9 mouse cellular contexts compared by ENCODE assay signal in genomic region chr11:88561191-88561590, GRCm38 (mm10).
DNase-seq lines count a peak whose midpoint lies in the region; ATAC-seq and TF ChIP-seq lines count a peak whose summit lies in the region.
"Had no signal": no experiment of that assay in that cellular context is flagged by ENCODE, and none has a peak within 500 bp of the region (broad histone marks: within the 10 kb centered on the region; RNA-seq: fewer than 3 reads in every experiment).

No protein-coding gene starts in this region.

- no peak overlapping the region for H3K9ac ChIP-seq in hindbrain, embryonic 11.5 days (ENCODE audit: low read depth, low read length)

- no peaks in the 10 kb centered on the region for H3K9me3 ChIP-seq in heart, embryonic 10.5 days
- no peaks in the 10 kb centered on the region for H3K9me3 ChIP-seq in hindbrain, embryonic 11.5 days (ENCODE audit: control insufficient read depth, low read length)

- in situ Hi-C loops in Patski (cut with MboI; ENCODE audit: low pct_unique_long_range_greater_than_20kb) = no loop called here

- 0 out of 2 replicates have a peak, but pooled peaks cover 6% of the 10 kb centered on the region for H3K36me3 ChIP-seq in heart, embryonic 10.5 days
- no peaks in the 10 kb centered on the region for H3K36me3 ChIP-seq in hindbrain, embryonic 11.5 days (ENCODE audit: control insufficient read depth, insufficient read depth, low read length)

- 4% methylated on average over 6 of the region's 6 CpGs for WGBS in heart, embryonic 10.5 days
- WGBS in hindbrain, embryonic 11.5 days = 11% methylated on average over 6 of the region's 6 CpGs

- CTCF ChIA-PET in Patski (lab: Charles Lee) = no interaction called here

- H3K27me3 ChIP-seq in heart, embryonic 10.5 days (ENCODE audit: insufficient read depth, poor library complexity, severe bottlenecking) = no peaks in the 10 kb centered on the region
- no peaks in the 10 kb centered on the region for H3K27me3 ChIP-seq in Patski
- no peaks in the 10 kb centered on the region for H3K27me3 ChIP-seq in hindbrain, embryonic 11.5 days (ENCODE audit: control insufficient read depth, insufficient read depth, low read length)

- peaks cover 85% of the 10 kb centered on the region for H3K4me1 ChIP-seq in heart, embryonic 10.5 days
- H3K4me1 ChIP-seq in hindbrain, embryonic 11.5 days (replicated peaks; ENCODE audit: control insufficient read depth, insufficient read depth, low read length) = peaks cover 29% of the 10 kb centered on the region

- H3K27ac ChIP-seq in heart, embryonic 10.5 days = peak overlapping the region; percentile 90
- peak overlapping the region; percentile 58 for H3K27ac ChIP-seq in hindbrain, embryonic 11.5 days (ENCODE audit: low read depth, low read length)

- POLR2A ChIA-PET in Patski (lab: Charles Lee) = interaction anchor here (2.0 kb wide), 1 partner anchor 11 kb away, joined by 5 read pairs; no protein-coding TSS in a partner anchor

- ATAC-seq in Patski = peak; percentile 65
- ATAC-seq in hindbrain, embryonic 11.5 days (ENCODE audit: low FRiP score) = no peak
- ATAC-seq in CD4-positive, CD25-positive, alpha-beta regulatory T cell, adult 4 months = no peak

- TF ChIP-seq CTCF in Patski (IDR thresholded peaks at IDR 0.05) = no peak

- no peak overlapping the region for H3K4me2 ChIP-seq in hindbrain, embryonic 11.5 days (replicated peaks; ENCODE audit: low read depth, low read length)

- intact Hi-C loops in heart, postnatal 10 days (cut with DNase I) = no loop called here

- peak overlapping the region; percentile 27 for H3K4me3 ChIP-seq in heart, embryonic 10.5 days
- no peak overlapping the region for H3K4me3 ChIP-seq in hindbrain, embryonic 11.5 days (ENCODE audit: low read depth, low read length)

- peak; percentile 89 for DNase-seq in heart, embryonic 10.5 days (ENCODE audit: low spot score)
- no peak for DNase-seq in heart, postnatal 10 days
- DNase-seq in Patski (ENCODE audit: low read depth, low spot score) = no peak
- no peak for DNase-seq in hindbrain, embryonic 11.5 days (ENCODE audit: low spot score)
- peak; percentile 74 for DNase-seq in mesoderm, embryonic 11.5 days (ENCODE audit: low read depth, low spot score)
- no peak for DNase-seq in thymus, postnatal 10 days (ENCODE audit: low spot score in 2 of 2)
- no peak for DNase-seq in thymus, postnatal 4 days
- DNase-seq: thymus, adult 18-20 months had no signal

Comparison
In these comparisons a context has a peak if more than half of its experiments do, and no peak if none do; other contexts are left out.
1. DNase-seq: peak in heart, embryonic 10.5 days (single experiment) and mesoderm, embryonic 11.5 days (single experiment); none in heart, postnatal 10 days (0 of 2), Patski (single experiment), hindbrain, embryonic 11.5 days (single experiment), thymus, postnatal 10 days (0 of 2) and thymus, postnatal 4 days (single experiment).